Mouse (Mus musculus) right cerebral cortex, postnatal 4 days (tissue): ENCODE data around the gene Engase.
A peak's percentile ranks its signal among the peaks of the same experiment; 100 is the strongest.

Experiments
- DNase-seq: peaks from one replicate; pipeline ENCODE4 v3.0.0-alpha.2; 2022

The Engase gene

GRCm38 (mm10) chr11:118476396-118477373, at the start of gene Engase:
Gene Engase, plus strand, starts transcription at chr11:118476829.
- peak; percentile 91 for DNase-seq

- DNase-seq: no peak
Measured at GRCm38 (mm10) chr11:118427266-118427779, 49.3 kb upstream of the Engase start.

GRCm38 (mm10) chr11:118427986-118428385, 48.6 kb upstream of the Engase start, which contains the start of gene C1qtnf1:
Gene C1qtnf1, plus strand, starts transcription at chr11:118428203.
- no peak for DNase-seq

- DNase-seq: no peak
Measured at GRCm38 (mm10) chr11:118428460-118428868, 48.2 kb upstream of the Engase start.

GRCm38 (mm10) chr11:118428944-118429709, 47.5 kb upstream of the Engase start:
- DNase-seq: no peak

- no peak for DNase-seq
Measured at GRCm38 (mm10) chr11:118430291-118430885, 46.2 kb upstream of the Engase start.

- no peak for DNase-seq
Measured at GRCm38 (mm10) chr11:118431100-118431948, 45.3 kb upstream of the Engase start.

GRCm38 (mm10) chr11:118433398-118433868, 43.2 kb upstream of the Engase start:
- no peak for DNase-seq

GRCm38 (mm10) chr11:118434093-118434492, 42.5 kb upstream of the Engase start:
- no peak for DNase-seq

- DNase-seq: peak; percentile 53
Measured at GRCm38 (mm10) chr11:118436471-118436935, 40.1 kb upstream of the Engase start.

GRCm38 (mm10) chr11:118438665-118439414, 37.8 kb upstream of the Engase start:
- DNase-seq: no peak

GRCm38 (mm10) chr11:118442691-118443090, 33.9 kb upstream of the Engase start:
- no peak for DNase-seq

GRCm38 (mm10) chr11:118443201-118443970, 33.2 kb upstream of the Engase start:
- DNase-seq: peak; percentile 80

GRCm38 (mm10) chr11:118445843-118446242, 30.8 kb upstream of the Engase start:
- DNase-seq: peak; percentile 71

- DNase-seq: no peak
Measured at GRCm38 (mm10) chr11:118447346-118447745, 29.3 kb upstream of the Engase start.

- DNase-seq: no peak
Measured at GRCm38 (mm10) chr11:118448385-118448784, 28.2 kb upstream of the Engase start.

GRCm38 (mm10) chr11:118451211-118451610, 25.4 kb upstream of the Engase start:
- DNase-seq: no peak

- DNase-seq: no peak
Measured at GRCm38 (mm10) chr11:118452955-118453354, 23.7 kb upstream of the Engase start.

GRCm38 (mm10) chr11:118453886-118454671, 22.6 kb upstream of the Engase start:
- no peak for DNase-seq
